Mouse (Mus musculus): ENCODE data around the gene Ppp1r17. TPM values are rescaled to one million over a fixed set of nuclear protein-coding genes. Genes with fewer than 3 reads are reported as not detected.

The Ppp1r17 gene
- polyA plus RNA-seq (2016; fragmentation: Nextera tagmentation; extraction: Ambion mirVana), result 1.5 and 1.7 TPM in 2 replicates

DNA sequence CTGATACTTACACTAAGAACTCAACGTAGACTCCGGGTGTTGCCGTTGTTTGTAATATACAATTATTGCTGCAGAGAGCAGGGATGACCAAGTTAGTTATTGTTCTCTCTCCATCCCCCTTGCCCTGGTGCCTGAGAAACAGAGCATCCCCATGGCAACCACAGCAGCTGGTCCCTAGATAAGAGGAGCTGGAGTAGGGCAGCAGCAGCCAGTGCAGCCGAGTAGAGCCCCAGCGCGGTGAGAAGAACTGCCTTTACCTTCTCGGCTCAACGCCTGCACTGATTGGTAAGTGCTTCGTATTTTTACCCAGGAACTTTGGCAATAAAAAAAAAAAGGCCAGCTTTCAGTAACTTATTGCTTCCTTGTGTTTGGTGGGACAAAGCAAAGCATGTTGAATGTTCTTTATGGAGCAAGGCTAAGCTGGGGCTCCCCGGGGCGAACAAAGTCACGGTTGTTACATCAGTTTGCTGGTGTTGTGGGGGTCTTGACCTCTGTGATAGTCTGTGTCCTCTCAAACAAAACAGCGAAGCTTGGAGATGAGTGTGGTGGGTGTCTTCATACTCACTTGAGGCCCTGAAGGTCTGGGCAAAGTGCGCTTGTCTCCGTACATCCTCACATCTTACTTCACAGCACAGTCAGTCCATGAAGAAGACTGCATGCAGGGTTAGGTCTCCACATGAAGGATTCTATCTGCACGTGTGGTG is at the start of gene Ppp1r17:
TSS of gene Ppp1r17 (plus strand) at position 207 of the 704 bp plus-strand sequence.
- peak within 1 kb of the TSS; percentile 26; the same call in 1 of the 2 replicates for H3K27ac ChIP-seq
- H3K27me3 ChIP-seq (ENCODE audit: poor library complexity, severe bottlenecking), result no peaks in the 10 kb centered on the region
- WGBS, result 74% methylated on average over 16 of the region's 16 CpGs
- H3K4me1 ChIP-seq, result peaks cover 13% of the 10 kb centered on the region
- H3K36me3 ChIP-seq (replicated peaks), result no peaks in the 10 kb centered on the region
- no peak within 1 kb of the TSS for H3K4me3 ChIP-seq
- peak; percentile 36 for DNase-seq (ENCODE audit: extremely low spot score, low spot score)
- H3K9me3 ChIP-seq, result no peaks in the 10 kb centered on the region

DNA sequence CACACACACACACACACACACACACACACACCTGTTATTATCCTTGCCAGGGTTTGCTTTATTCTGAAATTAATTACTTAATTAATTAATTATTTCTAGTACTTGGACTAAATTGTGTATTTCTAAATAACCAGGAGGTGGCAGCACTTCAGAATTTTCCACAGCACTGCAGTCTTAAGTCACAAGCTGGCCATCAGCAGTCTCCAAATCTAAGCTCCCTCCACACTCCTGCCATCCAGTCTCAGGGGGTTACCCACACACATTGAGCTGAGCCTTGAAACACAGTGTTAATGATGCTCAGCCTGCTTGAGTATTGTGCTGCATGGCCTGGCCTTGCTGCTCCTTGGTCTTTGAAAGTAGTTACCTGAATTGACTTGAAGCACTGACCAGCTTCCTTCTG is 44.3 kb upstream of the Ppp1r17 start:
- Histone ChIP-seq H3K4me3 (no peak overlapping the region), H3K36me3 (replicated peaks) (no peaks in the 10 kb centered on the region), H3K4me1 (no peaks in the 10 kb centered on the region), H3K27me3 (ENCODE audit: poor library complexity, severe bottlenecking) (no peaks in the 10 kb centered on the region), H3K27ac (no peak overlapping the region), H3K9me3 (no peaks in the 10 kb centered on the region)
- DNase-seq (ENCODE audit: extremely low spot score, low spot score), result no peak

DNA sequence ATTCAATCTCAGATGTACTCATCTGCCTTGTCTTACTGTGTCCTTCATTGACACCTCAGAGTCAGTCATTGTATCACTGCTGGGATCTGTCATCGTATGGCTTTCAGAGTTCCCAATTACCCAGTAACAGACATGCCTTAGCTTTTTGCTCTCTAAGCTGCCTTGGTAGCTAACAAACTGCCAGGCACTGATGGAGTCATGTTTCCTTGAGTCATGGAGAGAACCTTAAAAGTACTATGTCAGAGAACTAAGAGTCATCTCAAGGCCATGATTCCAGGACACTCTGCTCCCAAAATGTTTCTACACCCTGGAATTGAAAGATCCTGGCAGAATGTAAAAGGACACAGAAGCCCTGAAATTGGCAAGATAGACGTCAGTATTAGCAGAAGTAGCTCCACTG is 37.5 kb upstream of the Ppp1r17 start:
- H3K4me3 ChIP-seq, result no peak overlapping the region
- H3K27me3 ChIP-seq (ENCODE audit: poor library complexity, severe bottlenecking), result no peaks in the 10 kb centered on the region
- no peaks in the 10 kb centered on the region for H3K4me1 ChIP-seq
- no peak overlapping the region for H3K27ac ChIP-seq
- 81% methylated on average over 2 of the region's 2 CpGs for WGBS
- no peak for DNase-seq (ENCODE audit: extremely low spot score, low spot score)
- no peaks in the 10 kb centered on the region for H3K9me3 ChIP-seq
- no peaks in the 10 kb centered on the region for H3K36me3 ChIP-seq (replicated peaks)

DNA sequence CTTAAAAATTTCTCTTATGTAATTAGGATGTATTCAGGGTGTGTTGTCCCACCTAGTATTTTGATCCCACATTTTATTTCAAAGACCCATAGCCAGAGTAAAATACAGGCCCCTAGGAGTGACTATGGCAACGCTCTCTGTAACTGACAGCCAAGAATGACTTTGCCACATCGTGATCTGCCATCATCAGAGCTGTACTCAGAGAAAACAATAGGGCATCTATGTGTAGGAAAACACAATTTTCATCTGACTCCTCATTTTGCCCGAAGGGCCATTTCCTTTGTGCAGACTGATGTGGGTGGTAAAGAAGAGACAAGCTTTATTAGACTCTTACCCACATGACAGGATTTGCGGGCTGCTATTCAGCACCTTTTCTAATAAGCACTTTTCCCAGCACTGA is 8.6 kb upstream of the Ppp1r17 start:
- no peaks in the 10 kb centered on the region for H3K36me3 ChIP-seq (replicated peaks)
- 78% methylated on average over 4 of the region's 4 CpGs for WGBS
- H3K27me3 ChIP-seq (ENCODE audit: poor library complexity, severe bottlenecking), result no peaks in the 10 kb centered on the region
- no peak overlapping the region for H3K4me3 ChIP-seq
- no peaks in the 10 kb centered on the region for H3K9me3 ChIP-seq
- H3K4me1 ChIP-seq, result no peaks in the 10 kb centered on the region
- no peak for DNase-seq (ENCODE audit: extremely low spot score, low spot score)
- no peak overlapping the region for H3K27ac ChIP-seq

GRCm38 (mm10) chr6:56012384-56012783 is 4.9 kb upstream of the Ppp1r17 start:
- H3K4me1 ChIP-seq, result peaks cover 5% of the 10 kb centered on the region
- H3K27ac ChIP-seq, result no peak overlapping the region
- WGBS, result 86% methylated on average over 5 of the region's 5 CpGs
- no peak overlapping the region for H3K4me3 ChIP-seq
- no peaks in the 10 kb centered on the region for H3K36me3 ChIP-seq (replicated peaks)
- DNase-seq (ENCODE audit: extremely low spot score, low spot score), result no peak
- no peaks in the 10 kb centered on the region for H3K27me3 ChIP-seq (ENCODE audit: poor library complexity, severe bottlenecking)
- H3K9me3 ChIP-seq, result no peaks in the 10 kb centered on the region

DNA sequence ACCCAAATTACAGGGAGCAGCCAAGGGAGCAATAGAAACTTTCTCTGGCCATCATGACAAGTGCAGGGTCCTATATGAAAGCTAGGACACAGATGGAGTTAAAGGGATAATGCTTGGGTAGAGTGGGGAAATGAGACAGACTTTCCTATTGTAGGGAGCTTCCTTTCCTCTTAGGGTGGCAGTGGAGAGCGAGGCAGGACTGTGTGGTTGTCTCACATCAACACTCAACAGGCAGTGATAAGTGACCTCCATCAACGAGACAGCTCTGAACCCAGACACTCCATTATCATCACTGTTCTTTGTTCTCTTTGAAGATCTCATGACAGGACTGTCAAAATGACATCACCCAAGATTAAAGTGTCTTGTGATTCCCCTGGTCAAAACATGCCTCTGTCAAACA is 2.3 kb downstream of the Ppp1r17 start:
- DNase-seq (ENCODE audit: extremely low spot score, low spot score), result no peak
- H3K27ac ChIP-seq, result no peak overlapping the region
- H3K36me3 ChIP-seq (replicated peaks), result no peaks in the 10 kb centered on the region
- WGBS, result 62% methylated on average over 2 of the region's 2 CpGs
- H3K4me1 ChIP-seq, result peaks cover 13% of the 10 kb centered on the region
- H3K27me3 ChIP-seq (ENCODE audit: poor library complexity, severe bottlenecking), result no peaks in the 10 kb centered on the region
- no peaks in the 10 kb centered on the region for H3K9me3 ChIP-seq
- no peak overlapping the region for H3K4me3 ChIP-seq

DNA sequence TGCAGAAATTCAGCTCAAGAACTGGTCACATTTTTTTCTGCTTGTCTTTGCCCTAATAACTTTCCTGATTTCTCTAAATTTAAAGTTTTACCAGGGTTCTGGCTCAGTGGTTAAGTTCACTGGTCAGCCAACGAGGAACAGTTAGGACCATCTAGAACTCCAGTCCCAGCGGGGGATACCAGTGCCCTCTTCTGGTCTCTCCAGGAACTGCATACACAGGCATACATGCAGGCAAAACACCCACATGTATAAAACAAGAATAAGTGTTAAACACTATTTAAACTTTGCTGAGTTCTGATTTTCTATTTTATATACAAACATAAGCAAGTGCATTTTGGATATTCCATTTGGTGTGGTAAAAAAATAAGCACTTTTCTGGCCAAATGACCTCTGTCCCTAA is 8.2 kb downstream of the Ppp1r17 start:
- peaks cover 11% of the 10 kb centered on the region for H3K4me1 ChIP-seq
- H3K9me3 ChIP-seq, result no peaks in the 10 kb centered on the region
- no peak overlapping the region for H3K27ac ChIP-seq
- 71% methylated on average over 2 of the region's 2 CpGs for WGBS
- H3K4me3 ChIP-seq, result no peak overlapping the region
- DNase-seq (ENCODE audit: extremely low spot score, low spot score), result no peak
- H3K36me3 ChIP-seq (replicated peaks), result no peaks in the 10 kb centered on the region
- H3K27me3 ChIP-seq (ENCODE audit: poor library complexity, severe bottlenecking), result no peaks in the 10 kb centered on the region

- H3K27ac ChIP-seq, result no peak overlapping the region
- no peaks in the 10 kb centered on the region for H3K36me3 ChIP-seq (replicated peaks)
- H3K27me3 ChIP-seq (ENCODE audit: poor library complexity, severe bottlenecking), result no peaks in the 10 kb centered on the region
- no peak for DNase-seq (ENCODE audit: extremely low spot score, low spot score)
- H3K4me3 ChIP-seq, result no peak overlapping the region
- H3K4me1 ChIP-seq, result peaks cover 13% of the 10 kb centered on the region
- 89% methylated on average over 6 of the region's 6 CpGs for WGBS
- no peaks in the 10 kb centered on the region for H3K9me3 ChIP-seq
Observed at GRCm38 (mm10) chr6:56027318-56027717, 10.0 kb downstream of the Ppp1r17 start.

GRCm38 (mm10) chr6:56027966-56028365 is 10.7 kb downstream of the Ppp1r17 start:
- no peak overlapping the region for H3K27ac ChIP-seq
- no peaks in the 10 kb centered on the region for H3K36me3 ChIP-seq (replicated peaks)
- H3K9me3 ChIP-seq, result no peaks in the 10 kb centered on the region
- peaks cover 11% of the 10 kb centered on the region for H3K4me1 ChIP-seq
- H3K4me3 ChIP-seq, result no peak overlapping the region
- H3K27me3 ChIP-seq (ENCODE audit: poor library complexity, severe bottlenecking), result no peaks in the 10 kb centered on the region
- no peak for DNase-seq (ENCODE audit: extremely low spot score, low spot score)
- 91% methylated on average over 5 of the region's 5 CpGs for WGBS

- Histone ChIP-seq H3K4me3 (no peak overlapping the region), H3K9me3 (no peaks in the 10 kb centered on the region), H3K4me1 (peaks cover 11% of the 10 kb centered on the region), H3K27me3 (ENCODE audit: poor library complexity, severe bottlenecking) (no peaks in the 10 kb centered on the region), H3K27ac (no peak overlapping the region), H3K36me3 (replicated peaks) (no peaks in the 10 kb centered on the region)
- whole genome bisulfite sequencing, result 50% methylated on average over 5 of the region's 5 CpGs
- no peak for DNase-seq (ENCODE audit: extremely low spot score, low spot score)
Observed at GRCm38 (mm10) chr6:56029986-56030385, 12.7 kb downstream of the Ppp1r17 start.

DNA sequence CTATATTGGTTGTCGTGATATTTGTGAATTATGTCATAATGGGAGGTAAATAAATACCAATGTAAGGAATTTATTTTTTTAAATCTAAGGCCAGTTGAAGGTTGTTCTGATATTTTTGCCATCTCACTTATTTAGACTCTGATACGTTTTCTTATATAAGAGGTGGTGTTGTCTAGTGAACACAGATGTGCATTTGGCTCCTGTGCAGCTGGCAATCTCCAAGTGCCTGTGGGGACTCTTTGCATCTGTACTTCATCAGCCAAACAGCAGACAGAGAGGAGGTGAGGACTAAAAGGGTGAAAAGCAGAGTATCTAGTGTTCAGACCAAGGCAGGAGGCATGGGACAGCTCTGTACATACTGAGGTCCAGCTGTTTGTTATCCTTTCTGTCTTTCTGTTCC is 14.9 kb downstream of the Ppp1r17 start:
- H3K4me3 ChIP-seq, result no peak overlapping the region
- no peaks in the 10 kb centered on the region for H3K36me3 ChIP-seq (replicated peaks)
- no peaks in the 10 kb centered on the region for H3K27me3 ChIP-seq (ENCODE audit: poor library complexity, severe bottlenecking)
- DNase-seq (ENCODE audit: extremely low spot score, low spot score), result peak; percentile 13
- H3K9me3 ChIP-seq, result no peaks in the 10 kb centered on the region
- peaks cover 11% of the 10 kb centered on the region for H3K4me1 ChIP-seq
- H3K27ac ChIP-seq, result no peak overlapping the region
- 82% methylated on average over 2 of the region's 2 CpGs for WGBS

- peaks cover 8% of the 10 kb centered on the region for H3K4me1 ChIP-seq
- H3K27ac ChIP-seq, result no peak overlapping the region
- no peaks in the 10 kb centered on the region for H3K9me3 ChIP-seq
- no peak for DNase-seq (ENCODE audit: extremely low spot score, low spot score)
- no peak overlapping the region for H3K4me3 ChIP-seq
- WGBS, result 81% methylated on average over 10 of the region's 10 CpGs
- H3K36me3 ChIP-seq (replicated peaks), result no peaks in the 10 kb centered on the region
- H3K27me3 ChIP-seq (ENCODE audit: poor library complexity, severe bottlenecking), result no peaks in the 10 kb centered on the region; the same call in 1 of the 2 replicates
Observed at GRCm38 (mm10) chr6:56035054-56035453, 17.8 kb downstream of the Ppp1r17 start.

DNA sequence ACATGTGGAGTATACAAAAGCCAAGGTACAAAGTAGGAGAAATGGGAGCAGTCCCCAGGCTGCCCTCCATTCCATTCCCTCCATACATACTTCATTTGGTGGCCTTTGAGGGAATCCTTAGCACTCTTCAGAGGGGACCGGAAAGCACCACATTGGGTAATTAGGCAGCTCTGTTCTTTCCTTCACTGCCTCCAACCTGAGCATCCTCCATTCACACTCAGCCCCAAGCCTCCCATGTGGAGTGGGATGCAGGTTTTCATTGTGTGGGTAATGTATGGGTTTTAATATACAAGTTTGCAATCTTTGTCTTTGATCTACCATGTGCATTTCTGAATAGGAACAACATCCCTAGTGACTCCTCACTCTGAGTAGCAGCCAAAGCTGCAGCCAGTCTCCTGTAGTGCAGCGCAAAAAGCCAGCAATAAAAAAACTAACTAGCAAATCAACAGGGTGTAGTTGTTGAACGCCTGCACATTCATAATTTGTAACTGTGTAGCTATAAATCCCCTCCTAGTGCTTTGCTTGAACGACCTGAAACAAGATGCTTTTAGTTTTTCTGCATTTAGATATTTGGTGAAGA is 22.3 kb downstream of the Ppp1r17 start:
- 78% methylated on average over 4 of the region's 4 CpGs for WGBS
- Histone ChIP-seq H3K27me3 (ENCODE audit: poor library complexity, severe bottlenecking) (no peaks in the 10 kb centered on the region; the same call in 1 of the 2 replicates), H3K36me3 (replicated peaks) (no peaks in the 10 kb centered on the region), H3K27ac (no peak overlapping the region), H3K4me3 (no peak overlapping the region), H3K4me1 (no peaks in the 10 kb centered on the region), H3K9me3 (no peaks in the 10 kb centered on the region)
- DNase-seq (ENCODE audit: extremely low spot score, low spot score), result peak; percentile 9
